Mouse (Mus musculus) E14TG2a.4 (cell line): Measurements from ENCODE around the gene Spaar.
"Not testable (repeated sequence)": the region's sequence is repeated elsewhere in the genome, so short reads cannot be mapped to it uniquely, and the experiment has no call there.

Source experiments
- H3K27me3 ChIP-seq: 2 replicates; pipeline ENCODE4 v1.6.1; 2014; ENCODE audit warnings: low read length, control low read depth; ENCODE audit not compliant: insufficient read depth
- H3K36me3 ChIP-seq: 2 replicates; pipeline ENCODE4 v1.6.1; 2014; ENCODE audit warnings: low read length, control low read depth; ENCODE audit not compliant: insufficient read depth
- H3K4me1 ChIP-seq: replicated peaks from 2 replicates; pipeline ENCODE4 v1.6.1; 2014; ENCODE audit warnings: low read depth, low read length, control low read depth
- H3K4me3 ChIP-seq: replicated peaks from 2 replicates; pipeline ENCODE4 v1.5.1; 2014; ENCODE audit warnings: mild to moderate bottlenecking, low read length
- H3K9me3 ChIP-seq: 2 replicates; pipeline ENCODE4 v1.6.1; 2014; ENCODE audit warnings: low read length, control low read depth
- CTCF ChIP-seq: conservative IDR thresholded peaks from 2 replicates; pipeline ENCODE4 v1.5.1; 2014; ENCODE audit warnings: low read length
- NANOG ChIP-seq: IDR thresholded peaks from 2 replicates; pipeline ENCODE4 v1.6.1; 2014; ENCODE audit warnings: borderline replicate concordance, low read length, mixed read lengths
- POU5F1 ChIP-seq: IDR thresholded peaks from 2 replicates; pipeline ENCODE4 v1.6.1; 2014; ENCODE audit warnings: low read length, borderline replicate concordance

The Spaar gene

GRCm38 (mm10) chr4:43795844-43796243 lies 66.0 kb downstream of the Spaar start:
- 0 out of 2 replicates have a peak overlapping the region, but pooled peaks have one; percentile 26 for H3K4me3 ChIP-seq
- TF ChIP-seq POU5F1 (peak; percentile 13; the same call in 1 of the 2 replicates), NANOG (peak; percentile 89)

GRCm38 (mm10) chr4:43798936-43799335 lies 69.1 kb downstream of the Spaar start:
- Histone ChIP-seq H3K36me3 (no peaks in the 10 kb centered on the region), H3K27me3 (no peaks in the 10 kb centered on the region), H3K4me1 (peaks cover 58% of the 10 kb centered on the region), H3K9me3 (no peaks in the 10 kb centered on the region), H3K4me3 (0 out of 2 replicates have a peak overlapping the region, but pooled peaks have one; percentile 21)
- TF ChIP-seq POU5F1 (no peak), CTCF (no peak), NANOG (no peak)

More at GRCm38 (mm10) chr4:43795844-43796243, 66.0 kb downstream of the Spaar start:
- not testable (repeated sequence) for H3K36me3 ChIP-seq, H3K27me3 ChIP-seq, H3K9me3 ChIP-seq
- H3K4me1 ChIP-seq = peaks cover 73% of the 10 kb centered on the region
